Mouse (Mus musculus) cerebellum, adult 2 months (tissue): ENCODE measurements around the gene Prr13.

Source experiments
- CTCF ChIP-seq: fragments of 200-500 bp; IDR thresholded peaks from 2 replicates; pipeline ENCODE4 v1.5.1; 2011; ENCODE audit warnings: low read depth, mild to moderate bottlenecking, control low read depth, low read length, moderate library complexity, borderline replicate concordance; ENCODE audit not compliant: insufficient read depth
- POLR2A ChIP-seq: fragments of 200-500 bp; IDR thresholded peaks from 2 replicates; pipeline ENCODE4 v1.6.1; 2011; ENCODE audit warnings: low read length, control low read depth, borderline replicate concordance; ENCODE audit not compliant: insufficient read depth

DNA sequence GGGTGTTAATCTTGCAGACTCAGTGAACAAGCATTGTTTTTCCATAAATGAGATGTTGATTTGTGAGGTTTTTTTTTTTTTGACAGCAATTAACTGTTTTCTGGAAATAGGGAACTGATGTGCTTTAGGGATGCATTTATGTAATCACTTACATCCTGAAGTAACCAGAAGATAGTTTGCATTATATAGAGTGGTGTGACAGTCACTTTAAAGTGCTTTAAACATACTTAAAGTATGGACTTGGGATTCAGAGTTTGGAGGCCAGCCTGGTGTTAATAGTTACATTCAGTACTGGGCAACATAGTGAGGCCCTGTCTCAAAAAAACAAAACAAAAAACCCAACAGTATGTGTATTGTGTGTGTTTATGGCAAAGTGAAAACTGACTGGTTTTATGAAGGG is 12.9 kb downstream of the Prr13 start:
- TF ChIP-seq POLR2A (no peak), CTCF (no peak)
